Mouse (Mus musculus) lung, postnatal 25 days (tissue): ENCODE measurements at regions not wholly inside any gene's neighbourhood (a gene's known extent, or its start where the extent isn't known, plus 50 kb on each side); places are given as distances from the start of the nearest gene placed in this dataset.

Experiments used
- DNase-seq: peaks from one replicate; pipeline ENCODE4 v3.0.0; 2022; ENCODE audit warnings: low spot score

- no peak for DNase-seq
Observed at GRCm38 (mm10) chr3:74657170-74657569, 507.7 kb downstream of the Zbbx start.

GRCm38 (mm10) chr3:74632623-74633022 is 532.2 kb downstream of the Zbbx start:
- DNase-seq = no peak

- DNase-seq = no peak
Observed at GRCm38 (mm10) chr3:74601328-74602007, 563.4 kb downstream of the Zbbx start.

- peak; percentile 5 for DNase-seq
Observed at GRCm38 (mm10) chr3:74588703-74589362, 576.0 kb downstream of the Zbbx start.

GRCm38 (mm10) chr3:74565176-74565575 is 599.7 kb downstream of the Zbbx start:
- DNase-seq = no peak

- no peak for DNase-seq
Observed at GRCm38 (mm10) chr3:74534795-74535194, 630.0 kb downstream of the Zbbx start.

- no peak for DNase-seq
Observed at GRCm38 (mm10) chr3:74534006-74534698, 630.7 kb downstream of the Zbbx start.

- DNase-seq = no peak
Observed at GRCm38 (mm10) chr3:74483741-74484140, 681.1 kb downstream of the Zbbx start.
